Mouse (Mus musculus) liver, embryonic 13.5 days (tissue): Measurements from ENCODE around the gene Fam213b. TPM values are rescaled to one million over a fixed set of nuclear protein-coding genes. Genes with fewer than 3 reads are reported as not detected.
A peak's percentile ranks its signal among the peaks of the same experiment; 100 is the strongest.

Experiments
- ATAC-seq: fragments of 200-750 bp; cut with Nextera tagmentation; 2 replicates; pipeline ENCODE4 v1.8.0; 2017; ENCODE audit warnings: low read depth, mild to moderate bottlenecking, moderate number of reproducible peaks, moderate library complexity
- DNase-seq: peaks from one replicate; pipeline ENCODE4 v3.0.0; 2022
- H3K27ac ChIP-seq: fragments of 300-500 bp; sonication (generic); 2 replicates; pipeline ENCODE4 v1.5.1; 2015; ENCODE audit warnings: moderate library complexity, mild to moderate bottlenecking, inconsistent platforms
- H3K27me3 ChIP-seq: fragments of 300-500 bp; sonication (generic); 2 replicates; pipeline ENCODE4 v1.6.1; 2015; ENCODE audit warnings: mild to moderate bottlenecking, inconsistent platforms
- H3K36me3 ChIP-seq: fragments of 300-500 bp; sonication (generic); 2 replicates; pipeline ENCODE4 v1.6.1; 2015; ENCODE audit warnings: mild to moderate bottlenecking, inconsistent platforms
- H3K4me1 ChIP-seq: fragments of 300-500 bp; sonication (generic); replicated peaks from 2 replicates; pipeline ENCODE4 v1.6.1; 2015; ENCODE audit warnings: inconsistent platforms
- H3K4me2 ChIP-seq: fragments of 300-500 bp; sonication (generic); 2 replicates; pipeline ENCODE4 v1.6.1; 2015; ENCODE audit warnings: inconsistent platforms, mild to moderate bottlenecking, moderate library complexity
- H3K4me3 ChIP-seq: fragments of 300-500 bp; sonication (generic); replicated peaks from 2 replicates; pipeline ENCODE4 v1.5.1; 2015; ENCODE audit warnings: mild to moderate bottlenecking, inconsistent platforms
- H3K9ac ChIP-seq: fragments of 300-500 bp; sonication (generic); 2 replicates; pipeline ENCODE4 v1.6.1; 2015; ENCODE audit warnings: mild to moderate bottlenecking, inconsistent platforms
- H3K9me3 ChIP-seq: fragments of 300-500 bp; sonication (generic); replicated peaks from 2 replicates; pipeline ENCODE4 v1.6.1; 2016; ENCODE audit warnings: inconsistent platforms
- WGBS: fragments of 180-500 bp; shearing (Covaris S2); methylation state at CpG from one replicate; pipeline ENCODE4 v1.1.7; 2015; ENCODE audit not compliant: insufficient replicate concordance; 5-methylcytosine and 5-hydroxymethylcytosine counted together
- polyA plus RNA-seq: library from polyadenylated mRNA; unstranded; fragments of >200 nt; fragmentation: Nextera tagmentation; extraction: Ambion mirVana; gene quantifications from 2 replicates; pipeline ENCODE4 v1.2.1, GENCODE M21; 2015

The Fam213b gene
- polyA plus RNA-seq, 1 experiment from 2014 or later = 9.2 TPM

DNA sequence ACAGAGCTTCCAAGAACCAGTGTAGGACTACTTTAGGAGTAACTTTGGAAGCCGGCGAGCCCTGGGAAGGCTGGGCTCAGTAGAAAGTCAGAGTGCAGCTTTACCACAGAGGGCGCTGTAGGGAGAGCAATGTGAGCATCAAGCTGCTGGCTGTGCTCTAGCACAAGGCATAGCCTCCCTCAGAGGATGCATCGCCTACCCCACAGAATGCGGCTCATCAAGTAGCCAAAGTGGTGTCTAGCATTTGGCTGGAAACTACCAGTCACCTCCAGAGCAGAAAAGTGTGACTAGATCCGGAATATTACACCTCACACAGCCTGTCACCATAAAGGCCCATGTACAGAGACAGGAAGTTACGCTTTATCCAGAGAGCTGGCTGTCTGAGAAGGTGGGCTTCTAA is 36.9 kb upstream of the Fam213b start:
- H3K9ac ChIP-seq = no peak overlapping the region
- ATAC-seq = peak; percentile 37; the same call in 1 of the 2 replicates
- no peak overlapping the region for H3K4me3 ChIP-seq
- H3K4me1 ChIP-seq = peaks cover 21% of the 10 kb centered on the region
- peak overlapping the region; percentile 16; the same call in 1 of the 2 replicates for H3K27ac ChIP-seq
- H3K4me2 ChIP-seq = no peak overlapping the region
- no peaks in the 10 kb centered on the region for H3K36me3 ChIP-seq
- H3K9me3 ChIP-seq = no peaks in the 10 kb centered on the region
- no peak for DNase-seq
- peaks cover 15% of the 10 kb centered on the region; the same call in 1 of the 2 replicates for H3K27me3 ChIP-seq
- 82% methylated on average over 7 of the region's 7 CpGs for WGBS

DNA sequence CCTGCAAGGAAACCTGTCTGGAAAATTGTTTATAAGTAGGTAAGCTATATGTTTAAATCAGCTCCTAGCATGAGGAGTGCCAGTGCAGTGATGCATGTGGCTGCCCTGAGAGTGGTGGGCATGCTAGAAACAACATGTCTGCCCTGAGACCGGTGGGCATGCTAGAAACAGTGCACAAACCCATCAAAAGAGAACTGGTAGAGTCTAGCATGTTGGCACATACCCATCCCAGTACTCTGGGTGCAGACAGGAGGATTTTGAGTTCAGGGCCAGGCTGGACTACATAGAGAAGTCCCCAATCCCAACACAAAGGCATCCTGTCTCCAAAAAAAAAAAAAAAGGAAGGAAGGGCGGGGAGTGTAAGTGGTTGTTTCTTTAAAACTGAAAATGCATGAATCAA is 35.9 kb upstream of the Fam213b start:
- 78% methylated on average over 2 of the region's 2 CpGs for WGBS
- H3K9me3 ChIP-seq = no peaks in the 10 kb centered on the region
- peaks cover 29% of the 10 kb centered on the region for H3K4me1 ChIP-seq
- H3K36me3 ChIP-seq = no peaks in the 10 kb centered on the region
- no peak for ATAC-seq
- 0 out of 2 replicates have a peak, but pooled peaks cover 8% of the 10 kb centered on the region for H3K27me3 ChIP-seq
- no peak overlapping the region for H3K9ac ChIP-seq
- no peak overlapping the region for H3K4me2 ChIP-seq
- no peak overlapping the region for H3K4me3 ChIP-seq
- H3K27ac ChIP-seq = no peak overlapping the region
- DNase-seq = no peak

DNA sequence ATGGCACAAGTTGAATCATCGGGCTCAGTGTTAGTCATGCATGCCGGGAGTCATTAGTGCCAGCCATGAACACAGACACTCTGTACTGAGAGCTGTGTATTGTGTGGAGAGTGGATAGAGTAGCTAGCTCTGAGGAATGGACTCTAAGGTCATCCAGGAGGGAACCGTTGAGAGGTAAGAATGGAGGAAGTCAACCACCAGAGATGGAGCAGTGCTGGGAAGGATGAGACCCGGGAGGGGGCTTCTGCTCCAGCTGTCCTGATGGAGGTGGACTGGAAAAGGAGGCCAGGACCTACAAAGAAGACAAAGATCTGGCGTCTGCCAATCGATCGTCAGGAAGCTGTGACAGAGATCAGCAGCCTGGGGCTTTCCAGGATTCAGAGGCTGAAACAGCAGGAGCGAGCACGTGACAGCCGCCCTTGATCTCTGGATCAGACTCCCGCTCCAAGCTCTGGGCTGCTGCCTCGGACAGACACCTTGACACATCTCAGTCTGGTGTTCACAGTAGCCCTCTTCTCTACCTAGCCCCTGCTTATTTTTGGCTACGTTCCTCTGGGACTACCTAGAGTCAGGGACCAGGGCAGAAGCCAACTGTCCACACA is 34.5 kb upstream of the Fam213b start:
- H3K27me3 ChIP-seq = 0 out of 2 replicates have a peak, but pooled peaks cover 3% of the 10 kb centered on the region
- peaks cover 43% of the 10 kb centered on the region for H3K4me1 ChIP-seq
- peak overlapping the region; percentile 10; the same call in 1 of the 2 replicates for H3K27ac ChIP-seq
- ATAC-seq (no peak), DNase-seq (no peak)
- no peak overlapping the region for H3K4me2 ChIP-seq
- H3K9me3 ChIP-seq = no peaks in the 10 kb centered on the region
- WGBS = 67% methylated on average over 13 of the region's 13 CpGs
- no peak overlapping the region for H3K4me3 ChIP-seq
- H3K36me3 ChIP-seq = no peaks in the 10 kb centered on the region
- peak overlapping the region; percentile 8; the same call in 1 of the 2 replicates for H3K9ac ChIP-seq

DNA sequence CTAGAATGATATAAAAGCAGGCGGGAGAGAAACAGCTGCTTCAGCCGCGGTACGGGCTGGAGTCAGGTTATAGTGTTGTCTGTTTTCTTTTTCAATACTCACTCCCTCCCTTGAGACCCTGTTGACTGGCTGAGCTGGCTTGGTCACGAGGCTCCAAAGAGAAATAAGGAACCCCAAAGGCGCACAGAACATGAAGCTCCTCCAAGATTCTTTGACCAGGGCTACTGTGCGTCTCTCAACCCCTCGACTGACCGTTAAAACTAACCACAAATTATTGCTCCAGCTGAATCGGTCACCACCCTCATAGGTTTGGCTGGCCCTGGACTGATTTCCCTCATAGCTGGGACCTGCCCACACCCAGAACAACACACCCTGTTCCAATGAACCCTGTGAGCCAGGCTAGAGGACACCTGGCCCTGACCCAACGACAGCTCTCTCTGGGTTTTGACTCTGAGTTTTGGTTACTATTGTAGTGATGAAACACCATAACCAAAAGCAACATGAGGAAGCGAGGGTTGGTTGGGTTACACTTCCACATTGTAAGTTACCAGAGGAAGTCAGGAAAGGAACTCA is 30.2 kb upstream of the Fam213b start:
- Histone ChIP-seq H3K9me3 (no peaks in the 10 kb centered on the region), H3K9ac (peak overlapping the region; percentile 97), H3K36me3 (peaks cover 34% of the 10 kb centered on the region), H3K4me2 (peak overlapping the region; percentile 93), H3K4me3 (peak overlapping the region; percentile 75), H3K4me1 (peaks cover 73% of the 10 kb centered on the region), H3K27me3 (no peaks in the 10 kb centered on the region), H3K27ac (peak overlapping the region; percentile 99)
- DNase-seq = peak; percentile 64
- WGBS = 24% methylated on average over 12 of the region's 12 CpGs
- ATAC-seq = peak; percentile 81

DNA sequence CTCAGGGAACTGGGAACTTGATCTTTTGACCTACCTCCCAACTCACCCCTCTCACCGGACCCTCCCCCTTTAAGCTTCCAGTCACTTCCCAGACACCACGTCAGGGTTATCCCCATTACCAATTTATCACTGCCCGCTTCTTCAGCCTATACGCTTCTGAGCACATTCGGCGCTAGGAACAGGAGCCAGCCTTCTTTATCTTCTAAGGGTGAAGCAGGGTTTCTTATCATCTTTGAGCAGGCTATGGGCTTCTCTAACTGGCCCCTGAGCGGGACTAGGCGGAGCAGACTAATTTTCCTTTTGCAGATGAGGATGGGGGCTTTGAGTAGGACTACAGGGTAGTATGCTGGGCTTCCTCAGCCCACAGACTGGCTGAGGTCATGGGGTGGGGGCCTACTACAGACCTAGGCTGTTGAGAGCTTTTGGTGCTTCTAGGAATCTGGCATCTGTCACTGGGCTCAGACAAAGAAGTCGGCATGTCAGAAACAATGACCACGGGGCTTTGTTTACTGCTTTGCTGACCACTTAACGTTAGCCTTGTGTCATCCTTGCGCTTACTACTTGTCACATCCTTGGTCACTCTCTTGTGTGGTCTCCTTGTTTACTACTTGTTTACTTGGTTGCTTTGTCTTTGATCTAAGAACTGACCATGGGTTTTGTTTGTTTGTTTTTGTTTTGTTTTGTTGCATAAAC is 29.6 kb upstream of the Fam213b start, which contains the start of gene Tnfrsf14:
Tnfrsf14 (minus strand) TSS at position 169 of the 693 bp plus-strand sequence.
- WGBS = 9% methylated on average over 12 of the region's 12 CpGs
- DNase-seq = peak; percentile 79
- Histone ChIP-seq H3K27ac (peak within 1 kb of the TSS; percentile 99), H3K36me3 (peaks cover 40% of the 10 kb centered on the region), H3K4me1 (peaks cover 76% of the 10 kb centered on the region), H3K4me2 (peak within 1 kb of the TSS; percentile 93), H3K9ac (peak within 1 kb of the TSS; percentile 97), H3K9me3 (no peaks in the 10 kb centered on the region), H3K27me3 (no peaks in the 10 kb centered on the region), H3K4me3 (peak within 1 kb of the TSS; percentile 75)
- ATAC-seq = peak; percentile 88

DNA sequence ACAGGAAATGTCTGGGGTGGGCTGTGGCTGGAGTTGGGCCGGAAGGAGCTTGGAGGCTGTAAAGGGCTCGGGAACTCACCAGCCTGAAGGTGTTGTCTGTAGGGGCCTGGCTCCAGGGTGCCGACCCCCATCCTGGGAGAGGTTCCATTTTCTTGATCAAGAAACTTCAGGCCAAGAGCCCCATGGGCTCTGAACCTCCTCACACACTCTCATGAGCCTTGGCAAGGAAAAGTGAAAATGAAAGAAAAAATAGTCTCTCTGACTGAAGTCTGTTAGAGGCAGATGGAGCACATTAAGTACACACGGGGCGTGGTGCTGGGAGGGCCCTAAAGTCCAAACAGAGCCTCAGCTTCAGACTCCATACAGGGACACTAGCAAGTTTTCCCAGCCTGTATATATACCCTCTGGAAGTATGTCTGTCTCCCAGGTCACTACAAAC is 29.0 kb upstream of the Fam213b start:
- Histone ChIP-seq H3K9ac (peak overlapping the region; percentile 97), H3K27ac (peak overlapping the region; percentile 99), H3K9me3 (no peaks in the 10 kb centered on the region), H3K27me3 (no peaks in the 10 kb centered on the region), H3K4me2 (peak overlapping the region; percentile 93), H3K36me3 (peaks cover 46% of the 10 kb centered on the region), H3K4me1 (peaks cover 78% of the 10 kb centered on the region), H3K4me3 (peak overlapping the region; percentile 75)
- WGBS = 3% methylated on average over 5 of the region's 5 CpGs
- peak; percentile 71 for ATAC-seq
- peak; percentile 49 for DNase-seq

DNA sequence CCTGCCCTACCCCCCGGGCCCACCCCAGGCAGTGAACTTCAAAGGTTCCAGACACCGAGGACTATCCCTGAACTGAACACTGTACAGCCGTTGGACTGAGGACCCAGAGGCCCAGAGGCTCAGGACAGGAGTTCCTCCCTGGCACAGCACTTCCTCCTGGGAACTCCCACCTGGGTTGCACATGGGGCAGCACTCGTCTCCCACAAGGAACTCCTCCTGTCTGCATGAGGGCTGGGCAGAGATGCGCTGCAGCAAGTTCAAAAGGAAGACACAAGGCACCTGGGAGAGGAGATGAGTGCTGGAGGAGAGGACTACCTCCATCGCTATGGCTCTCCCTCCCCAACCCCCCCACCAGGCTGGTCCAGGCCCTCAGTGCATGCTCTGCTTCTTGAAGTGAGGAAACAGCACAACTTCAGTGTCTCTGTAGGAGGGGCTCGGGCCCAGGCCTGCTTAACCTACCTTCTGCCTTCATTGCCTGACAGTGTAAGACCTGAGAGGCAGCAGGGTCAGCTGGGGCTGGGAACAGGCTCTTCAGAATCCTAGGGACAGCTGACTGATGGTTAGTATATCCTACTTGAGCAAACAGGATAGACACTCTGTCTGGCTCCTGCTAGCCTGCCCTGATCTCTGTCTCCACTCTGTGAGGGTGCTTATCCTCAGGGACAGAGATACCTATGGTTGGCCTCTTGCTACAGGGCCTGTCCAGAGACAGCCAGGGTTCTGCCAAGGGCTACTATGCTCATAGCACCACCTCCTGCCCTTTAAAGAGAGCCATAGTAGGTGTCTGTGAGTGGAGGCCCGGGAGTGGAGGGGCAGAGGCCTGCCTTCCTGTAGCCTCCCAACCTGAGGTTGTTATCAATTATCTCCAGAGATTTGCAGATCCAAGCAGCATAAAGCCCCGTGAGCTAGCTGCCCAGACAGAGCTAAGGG is 28.3 kb upstream of the Fam213b start:
- Histone ChIP-seq H3K4me3 (peak overlapping the region; percentile 75), H3K36me3 (peaks cover 53% of the 10 kb centered on the region), H3K27me3 (no peaks in the 10 kb centered on the region), H3K27ac (peak overlapping the region; percentile 99), H3K9me3 (no peaks in the 10 kb centered on the region), H3K4me1 (peaks cover 78% of the 10 kb centered on the region), H3K4me2 (peak overlapping the region; percentile 93), H3K9ac (peak overlapping the region; percentile 97)
- DNase-seq = peak; percentile 50
- WGBS = 28% methylated on average over 9 of the region's 9 CpGs
- peak; percentile 35 for ATAC-seq

DNA sequence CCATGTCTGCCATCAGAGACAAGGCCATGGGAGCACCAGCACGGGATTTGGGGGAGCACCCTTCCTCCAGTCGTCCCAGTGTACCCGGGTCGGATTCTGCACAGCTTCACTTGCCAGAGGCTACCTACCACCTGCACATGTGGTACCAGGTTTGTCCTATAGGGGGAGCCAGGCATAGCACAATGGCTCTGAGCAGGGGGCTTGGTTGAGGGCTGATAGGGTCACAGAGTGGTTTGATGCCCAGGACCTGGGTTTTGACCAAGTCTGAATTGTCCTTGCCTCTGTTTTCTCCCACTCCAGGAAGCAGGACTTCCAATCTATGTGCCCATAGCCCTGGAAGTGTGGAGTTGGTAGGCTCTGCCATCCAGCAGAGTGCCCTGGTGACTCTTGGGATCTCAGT is 26.5 kb upstream of the Fam213b start:
- H3K4me1 ChIP-seq = peaks cover 92% of the 10 kb centered on the region
- ATAC-seq (no peak), DNase-seq (peak; percentile 48)
- peak overlapping the region; percentile 93 for H3K4me2 ChIP-seq
- peak overlapping the region; percentile 99 for H3K27ac ChIP-seq
- no peaks in the 10 kb centered on the region for H3K27me3 ChIP-seq
- peaks cover 70% of the 10 kb centered on the region for H3K36me3 ChIP-seq
- 56% methylated on average over 4 of the region's 4 CpGs for WGBS
- H3K4me3 ChIP-seq = peak overlapping the region; percentile 75
- H3K9me3 ChIP-seq = no peaks in the 10 kb centered on the region
- peak overlapping the region; percentile 97 for H3K9ac ChIP-seq

DNA sequence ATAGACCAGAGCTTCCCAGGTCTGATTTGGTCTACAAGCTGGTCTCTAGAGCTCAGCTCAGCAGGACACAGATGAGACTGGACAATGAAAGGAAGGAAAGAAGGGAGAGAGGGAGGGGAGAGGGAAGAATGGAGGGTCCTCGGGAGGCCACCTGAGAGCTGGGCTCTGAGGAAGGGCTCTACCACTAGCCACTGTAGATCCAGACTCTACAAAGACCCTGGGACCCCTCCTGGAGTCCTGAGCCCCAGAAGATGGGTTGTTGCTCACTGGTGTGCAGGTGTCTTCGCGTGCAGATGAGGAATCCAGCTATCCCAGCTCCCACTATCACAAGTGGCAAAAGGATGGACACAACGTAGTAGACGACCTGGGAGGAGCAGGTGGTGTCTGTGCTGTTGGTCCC is 24.0 kb upstream of the Fam213b start:
- peaks cover 83% of the 10 kb centered on the region for H3K4me1 ChIP-seq
- H3K4me3 ChIP-seq = peak overlapping the region; percentile 75
- H3K27me3 ChIP-seq = no peaks in the 10 kb centered on the region
- DNase-seq (no peak), ATAC-seq (no peak)
- no peaks in the 10 kb centered on the region for H3K9me3 ChIP-seq
- peak overlapping the region; percentile 99 for H3K27ac ChIP-seq
- H3K4me2 ChIP-seq = peak overlapping the region; percentile 93
- peaks cover 93% of the 10 kb centered on the region for H3K36me3 ChIP-seq
- peak overlapping the region; percentile 97 for H3K9ac ChIP-seq
- WGBS = 83% methylated on average over 5 of the region's 5 CpGs

DNA sequence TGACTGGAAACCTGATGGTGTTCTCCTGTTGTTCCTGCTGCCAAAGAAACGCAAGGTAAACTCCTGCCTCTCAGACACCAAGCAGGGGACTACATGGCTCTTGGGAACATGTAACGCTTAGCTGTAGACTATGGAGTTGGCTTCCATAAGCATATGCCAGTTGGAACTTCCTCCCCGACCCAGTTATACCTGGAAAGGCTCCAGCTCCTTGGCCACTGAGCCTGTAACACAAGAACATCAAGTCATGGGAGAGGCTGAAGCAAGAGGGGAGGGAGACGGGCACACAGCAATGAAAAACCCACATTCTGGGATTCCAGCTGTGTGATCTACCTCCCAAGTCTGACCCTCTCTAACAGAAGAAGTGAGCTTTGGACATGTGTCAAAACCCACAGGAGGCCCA is 23.4 kb upstream of the Fam213b start:
- peak overlapping the region; percentile 99 for H3K27ac ChIP-seq
- H3K4me1 ChIP-seq = peaks cover 85% of the 10 kb centered on the region
- peaks cover 97% of the 10 kb centered on the region for H3K36me3 ChIP-seq
- H3K4me2 ChIP-seq = peak overlapping the region; percentile 93
- H3K9ac ChIP-seq = peak overlapping the region; percentile 97
- 0 out of 2 replicates have a peak, but pooled peaks cover 4% of the 10 kb centered on the region for H3K9me3 ChIP-seq
- no peak for DNase-seq
- H3K4me3 ChIP-seq = peak overlapping the region; percentile 75
- ATAC-seq = no peak
- no peaks in the 10 kb centered on the region for H3K27me3 ChIP-seq
- WGBS = 90% methylated on average over 4 of the region's 4 CpGs
